Mouse (Mus musculus) left cerebral cortex, adult 8-10 months (tissue): ENCODE results near the gene Mrps11. TPM values are rescaled to one million over a fixed set of nuclear protein-coding genes. Genes with fewer than 3 reads are reported as not detected.
A peak's percentile ranks its signal among the peaks of the same experiment; 100 is the strongest.

Source experiments
- DNase-seq, 2 experiments: peaks; one replicate each; pipeline ENCODE4 v3.0.0; 2022; ENCODE audit warnings: low spot score in 2 of 2
- total RNA-seq, 4 experiments: library from RNA; stranded (reverse); gene quantifications; 2 replicates each; pipeline ENCODE4 v1.2.4; 2022

Mrps11 gene
- total RNA-seq, 4 experiments from 2014 or later, result 35.1 to 41.1 (median 35.9) TPM

GRCm38 (mm10) chr7:78793895-78794570 is 11.1 kb downstream of the Mrps11 start:
- no peak for DNase-seq

GRCm38 (mm10) chr7:78794571-78795092 is 11.7 kb downstream of the Mrps11 start:
- DNase-seq, result no peak

GRCm38 (mm10) chr7:78796624-78797023 is 13.7 kb downstream of the Mrps11 start:
- DNase-seq, result peak in 1 of 2 experiments; percentile 51

GRCm38 (mm10) chr7:78797843-78798455 is 15.0 kb downstream of the Mrps11 start:
- peak; percentile 38 to 71 for DNase-seq

- DNase-seq, result no peak
Measured at GRCm38 (mm10) chr7:78799730-78800496, 17.0 kb downstream of the Mrps11 start.

GRCm38 (mm10) chr7:78803841-78804240 is 20.9 kb downstream of the Mrps11 start:
- no peak for DNase-seq

- no peak for DNase-seq
Measured at GRCm38 (mm10) chr7:78807192-78807591, 24.3 kb downstream of the Mrps11 start.

- DNase-seq, result peak in 1 of 2 experiments; percentile 2
Measured at GRCm38 (mm10) chr7:78813791-78814190, 30.9 kb downstream of the Mrps11 start.

GRCm38 (mm10) chr7:78814766-78815165 is 31.8 kb downstream of the Mrps11 start:
- no peak for DNase-seq

- DNase-seq, result no peak
Measured at GRCm38 (mm10) chr7:78818336-78818735, 35.4 kb downstream of the Mrps11 start.

GRCm38 (mm10) chr7:78826682-78827385 is 43.9 kb downstream of the Mrps11 start:
- DNase-seq, result no peak

- no peak for DNase-seq
Measured at GRCm38 (mm10) chr7:78827749-78828362, 44.9 kb downstream of the Mrps11 start.

GRCm38 (mm10) chr7:78835656-78836055 is 52.7 kb downstream of the Mrps11 start:
- DNase-seq, result no peak

GRCm38 (mm10) chr7:78837250-78837649 is 54.3 kb downstream of the Mrps11 start:
- DNase-seq, result no peak

- no peak for DNase-seq
Measured at GRCm38 (mm10) chr7:78841601-78842000, 58.7 kb downstream of the Mrps11 start.

Other genes starting within 250 kb of the Mrps11 start
- gene Ntrk3, start 45.1 kb upstream of the Mrps11 start, total RNA-seq, result 100 to 1,000 TPM; 128 to 161 (median 134) TPM
- 10 to 100 TPM; 33.7 to 37.8 (median 35.1) TPM for gene Mrpl46, start 412 bp downstream of the Mrps11 start, total RNA-seq
- gene Det1, start 64.1 kb downstream of the Mrps11 start, total RNA-seq, result 1 to 10 TPM; 6.3 to 7.1 (median 6.4) TPM
- 10 to 100 TPM; 20.1 to 24.7 (median 21.9) TPM for gene Aen, start 112.7 kb downstream of the Mrps11 start, total RNA-seq
- gene Isg20, start 130.3 kb downstream of the Mrps11 start, total RNA-seq, result 1 to 10 TPM in 2 of 4 experiments, under 1 TPM in 1, not detected in 1; 0.57 to 1.5 (median 1.1) TPM